Mouse (Mus musculus): Measurements from ENCODE around the gene Lrrc3c. TPM values are rescaled to one million over a fixed set of nuclear protein-coding genes. Genes with fewer than 3 reads are reported as not detected.

Lrrc3c gene
- polyA plus RNA-seq, 1 experiment = not detected

DNA sequence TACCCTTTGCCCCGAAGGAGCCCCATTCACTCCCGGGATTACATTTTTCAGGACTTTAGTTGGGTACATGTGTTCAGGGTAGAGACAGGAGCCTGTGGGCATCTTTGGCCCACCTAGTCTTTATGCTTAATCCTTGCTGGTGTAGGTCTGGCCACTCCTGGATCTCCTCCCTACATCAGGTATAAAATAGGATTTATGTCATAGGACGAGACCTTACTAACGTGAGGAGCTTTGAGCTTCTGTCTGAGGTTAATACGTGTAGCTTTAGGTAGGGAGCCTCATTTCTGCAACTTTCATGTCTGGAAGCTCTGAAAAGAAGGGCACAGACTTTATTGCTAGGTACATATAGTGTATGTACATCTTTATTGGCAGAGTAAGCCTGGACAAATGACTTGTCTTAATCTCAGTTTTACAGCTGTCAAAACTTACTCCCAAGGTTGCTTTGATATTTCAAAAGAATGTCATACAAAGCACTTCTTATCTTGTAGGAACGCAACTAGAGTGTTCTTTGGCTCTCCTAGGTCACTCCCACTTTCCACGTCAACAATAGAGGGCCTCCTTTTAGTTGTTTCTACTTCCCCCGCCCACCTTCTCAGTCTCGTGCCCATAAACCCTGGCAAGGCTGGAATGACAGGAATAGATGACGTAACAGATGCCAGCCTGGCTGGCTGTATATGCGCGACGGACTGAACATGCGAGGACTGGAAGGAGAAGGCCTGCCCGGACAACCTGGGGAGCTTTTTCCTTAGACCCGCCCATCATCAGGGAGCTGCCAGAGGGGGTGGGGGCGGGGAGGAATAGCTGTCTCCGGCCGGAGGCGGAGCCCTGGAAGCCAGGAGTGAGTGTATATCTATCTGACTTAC is 10.2 kb upstream of the Lrrc3c start:
- Histone ChIP-seq H3K27me3 (ENCODE audit: control insufficient read depth, insufficient read depth, insufficient read length) (peaks cover 23% of the 10 kb centered on the region), H3K36me3 (ENCODE audit: control insufficient read depth, insufficient read depth) (peaks cover 6% of the 10 kb centered on the region), H3K79me2 (ENCODE audit: control insufficient read depth, insufficient read depth) (peaks cover 31% of the 10 kb centered on the region), H3K4me3 (ENCODE audit: insufficient read depth, poor library complexity, severe bottlenecking) (peak overlapping the region; percentile 16), H3K79me3 (ENCODE audit: low read depth) (peaks cover 13% of the 10 kb centered on the region), H3ac (ENCODE audit: control insufficient read depth, insufficient read length, low read depth) (no peak overlapping the region)
- TF ChIP-seq CTCF (IDR thresholded peaks at IDR 0.05; ENCODE audit: control insufficient read depth, insufficient read depth, insufficient read length) (no peak), MAX (IDR thresholded peaks at IDR 0.05) (peak; percentile 4)

DNA sequence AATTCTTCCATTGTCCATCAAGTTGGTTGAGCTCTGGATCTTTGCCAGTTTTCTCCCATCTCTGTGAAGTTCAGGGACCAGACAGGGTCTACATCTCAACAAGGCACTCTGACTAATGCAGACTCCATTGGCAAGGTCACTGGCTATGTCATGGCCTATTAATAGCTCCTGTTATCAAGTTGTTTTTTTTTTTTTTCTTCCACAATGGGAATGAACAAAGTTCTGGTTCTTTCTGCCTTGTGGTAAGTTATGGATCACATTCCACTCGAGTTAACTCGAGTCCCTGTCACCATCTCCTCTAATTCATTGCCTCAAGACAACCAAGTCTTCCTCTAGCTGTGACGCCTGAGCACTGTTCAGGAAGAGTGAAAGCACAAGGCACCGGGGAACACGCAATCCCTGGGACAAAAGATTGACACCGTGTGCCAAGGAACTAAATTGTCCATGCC is 9.2 kb upstream of the Lrrc3c start:
- no peak overlapping the region for H3K4me3 ChIP-seq (ENCODE audit: insufficient read depth, poor library complexity, severe bottlenecking)
- no peaks in the 10 kb centered on the region for H3K36me3 ChIP-seq (ENCODE audit: control insufficient read depth, insufficient read depth)
- peaks cover 13% of the 10 kb centered on the region for H3K79me3 ChIP-seq (ENCODE audit: low read depth)
- H3ac ChIP-seq (ENCODE audit: control insufficient read depth, insufficient read length, low read depth) = no peak overlapping the region
- TF ChIP-seq MYOD1 (IDR thresholded peaks at IDR 0.05; ENCODE audit: control insufficient read depth, insufficient read length, low read depth) = no peak
- no peak for TF ChIP-seq MAX (IDR thresholded peaks at IDR 0.05)
- no peak for TF ChIP-seq FOSL1 (IDR thresholded peaks at IDR 0.05; ENCODE audit: insufficient read depth, low read length, poor library complexity, severe bottlenecking)
- TF ChIP-seq MYOG (IDR thresholded peaks at IDR 0.05; ENCODE audit: control insufficient read depth, extremely low read depth, insufficient read length) = no peak
- peaks cover 31% of the 10 kb centered on the region for H3K27me3 ChIP-seq (ENCODE audit: control insufficient read depth, insufficient read depth, insufficient read length)
- peaks cover 31% of the 10 kb centered on the region for H3K79me2 ChIP-seq (ENCODE audit: control insufficient read depth, insufficient read depth)

DNA sequence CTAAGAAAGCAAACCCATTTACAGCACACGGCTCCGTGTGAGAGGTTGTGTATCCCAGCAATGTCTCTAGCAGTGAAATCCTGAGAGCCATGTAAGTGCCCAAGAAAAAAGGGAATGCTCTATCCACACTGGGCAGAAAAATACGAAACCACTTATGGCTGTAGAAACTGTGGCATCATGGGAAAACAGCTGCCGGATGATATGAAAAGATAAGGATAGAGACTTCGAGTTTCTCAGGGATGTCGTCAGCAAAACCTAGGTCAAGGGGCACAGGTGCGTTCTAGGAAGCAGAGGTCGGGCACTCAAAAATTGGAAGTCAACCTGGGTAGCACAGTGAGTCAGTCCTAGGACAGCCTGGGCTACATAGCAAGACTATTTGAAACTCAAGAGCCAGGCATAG is 8.8 kb upstream of the Lrrc3c start:
- Histone ChIP-seq H3K4me3 (ENCODE audit: insufficient read depth, poor library complexity, severe bottlenecking) (no peak overlapping the region), H3K79me2 (ENCODE audit: control insufficient read depth, insufficient read depth) (peaks cover 26% of the 10 kb centered on the region), H3K79me3 (ENCODE audit: low read depth) (peaks cover 13% of the 10 kb centered on the region), H3K36me3 (ENCODE audit: control insufficient read depth, insufficient read depth) (no peaks in the 10 kb centered on the region), H3ac (ENCODE audit: control insufficient read depth, insufficient read length, low read depth) (no peak overlapping the region), H3K27me3 (ENCODE audit: control insufficient read depth, insufficient read depth, insufficient read length) (peaks cover 36% of the 10 kb centered on the region)
- TF ChIP-seq MYOD1 (IDR thresholded peaks at IDR 0.05; ENCODE audit: control insufficient read depth, insufficient read length, low read depth) = no peak
- TF ChIP-seq MAX (IDR thresholded peaks at IDR 0.05) = no peak
- no peak for TF ChIP-seq MYOG (IDR thresholded peaks at IDR 0.05; ENCODE audit: control insufficient read depth, extremely low read depth, insufficient read length)
- no peak for TF ChIP-seq CTCF (IDR thresholded peaks at IDR 0.05; ENCODE audit: control insufficient read depth, insufficient read depth, insufficient read length)
- no peak for TF ChIP-seq CEBPB (IDR thresholded peaks at IDR 0.05; ENCODE audit: low read depth)
- TF ChIP-seq FOSL1 (IDR thresholded peaks at IDR 0.05; ENCODE audit: insufficient read depth, low read length, poor library complexity, severe bottlenecking) = no peak
- TF ChIP-seq USF1 (IDR thresholded peaks at IDR 0.05; ENCODE audit: low read depth) = no peak

DNA sequence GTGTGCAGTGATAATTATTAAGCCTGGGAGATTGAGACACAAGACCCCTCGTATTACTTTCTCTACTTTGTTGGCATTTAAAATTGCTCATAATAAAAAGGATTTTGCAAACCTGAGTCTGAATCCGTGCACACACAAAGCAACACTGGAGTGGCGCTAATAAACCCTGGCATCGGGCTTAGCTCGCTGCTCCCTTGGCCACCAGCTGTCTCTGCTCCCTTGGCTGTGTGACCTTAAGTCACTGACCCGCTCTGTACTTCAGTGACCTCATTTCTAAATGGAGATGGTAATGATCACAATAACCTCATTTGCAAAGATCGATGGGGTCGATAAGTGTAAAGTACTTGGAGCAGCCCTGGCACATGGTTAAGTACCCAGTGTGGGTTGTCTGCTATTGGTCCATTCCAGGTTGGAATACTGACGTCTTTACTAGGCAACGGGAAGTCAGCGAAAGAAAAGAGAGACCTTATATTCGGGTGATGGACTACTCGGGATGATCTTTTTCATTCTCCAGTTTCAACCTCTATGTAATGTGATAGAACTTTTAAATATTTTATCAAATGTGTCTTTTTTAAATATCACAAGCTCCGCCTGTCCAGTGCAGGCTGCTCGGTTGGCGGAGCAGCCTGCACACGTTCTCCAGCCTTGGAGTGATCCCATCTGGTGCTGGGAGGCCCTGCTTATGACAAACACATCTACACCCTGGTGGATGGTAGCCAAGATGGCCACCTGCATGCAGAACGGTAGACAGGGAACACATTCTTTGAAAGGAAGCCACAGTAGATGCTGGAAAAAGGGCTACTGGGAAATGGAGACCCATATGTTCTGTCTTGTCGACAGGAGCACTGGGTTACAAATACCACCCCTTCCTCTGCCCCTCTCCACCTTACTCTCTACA is 7.3 kb upstream of the Lrrc3c start:
- Histone ChIP-seq H3K79me2 (ENCODE audit: control insufficient read depth, insufficient read depth) (peaks cover 11% of the 10 kb centered on the region), H3K4me3 (ENCODE audit: insufficient read depth, poor library complexity, severe bottlenecking) (no peak overlapping the region), H3ac (ENCODE audit: control insufficient read depth, insufficient read length, low read depth) (no peak overlapping the region), H3K27me3 (ENCODE audit: control insufficient read depth, insufficient read depth, insufficient read length) (peaks cover 48% of the 10 kb centered on the region), H3K79me3 (ENCODE audit: low read depth) (peaks cover 4% of the 10 kb centered on the region), H3K36me3 (ENCODE audit: control insufficient read depth, insufficient read depth) (no peaks in the 10 kb centered on the region)
- no peak for TF ChIP-seq MYOD1 (IDR thresholded peaks at IDR 0.05; ENCODE audit: control insufficient read depth, insufficient read length, low read depth)
- TF ChIP-seq USF1 (IDR thresholded peaks at IDR 0.05; ENCODE audit: low read depth) = no peak
- TF ChIP-seq CTCF (IDR thresholded peaks at IDR 0.05; ENCODE audit: control insufficient read depth, insufficient read depth, insufficient read length) = no peak
- no peak for TF ChIP-seq MYOG (IDR thresholded peaks at IDR 0.05; ENCODE audit: control insufficient read depth, extremely low read depth, insufficient read length)
- no peak for TF ChIP-seq FOSL1 (IDR thresholded peaks at IDR 0.05; ENCODE audit: insufficient read depth, low read length, poor library complexity, severe bottlenecking)
- TF ChIP-seq CEBPB (IDR thresholded peaks at IDR 0.05; ENCODE audit: low read depth) = no peak
- TF ChIP-seq MAX (IDR thresholded peaks at IDR 0.05) = no peak

DNA sequence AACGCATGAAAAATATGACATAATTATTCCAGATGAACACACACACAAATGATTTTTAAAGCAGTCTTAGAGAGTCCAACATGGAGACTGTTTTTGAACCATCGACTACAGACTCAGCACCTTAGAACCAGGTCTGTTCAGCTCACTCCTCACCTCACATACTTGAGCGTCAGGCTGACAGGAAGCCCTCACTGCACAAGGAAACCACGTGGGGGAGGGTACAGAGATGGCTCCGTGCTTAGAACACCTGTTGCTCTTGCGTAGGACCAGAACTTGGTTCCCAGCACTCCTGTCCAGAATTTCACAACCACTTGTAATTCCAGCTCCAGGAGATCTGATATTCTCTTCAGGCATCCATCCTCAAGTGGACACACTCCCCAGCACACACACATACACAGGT is 3.1 kb upstream of the Lrrc3c start:
- H3K36me3 ChIP-seq (ENCODE audit: control insufficient read depth, insufficient read depth) = no peaks in the 10 kb centered on the region
- H3K4me3 ChIP-seq (ENCODE audit: insufficient read depth, poor library complexity, severe bottlenecking) = no peak overlapping the region
- no peaks in the 10 kb centered on the region for H3K79me3 ChIP-seq (ENCODE audit: low read depth)
- no peaks in the 10 kb centered on the region for H3K79me2 ChIP-seq (ENCODE audit: control insufficient read depth, insufficient read depth)
- TF ChIP-seq USF1 (IDR thresholded peaks at IDR 0.05; ENCODE audit: low read depth) (no peak), MAX (IDR thresholded peaks at IDR 0.05) (no peak), CEBPB (IDR thresholded peaks at IDR 0.05; ENCODE audit: low read depth) (no peak), MYOG (IDR thresholded peaks at IDR 0.05; ENCODE audit: control insufficient read depth, extremely low read depth, insufficient read length) (no peak), MYOD1 (IDR thresholded peaks at IDR 0.05; ENCODE audit: control insufficient read depth, insufficient read length, low read depth) (no peak), CTCF (IDR thresholded peaks at IDR 0.05; ENCODE audit: control insufficient read depth, insufficient read depth, insufficient read length) (no peak), FOSL1 (IDR thresholded peaks at IDR 0.05; ENCODE audit: insufficient read depth, low read length, poor library complexity, severe bottlenecking) (no peak)
- H3K27me3 ChIP-seq (ENCODE audit: control insufficient read depth, insufficient read depth, insufficient read length) = peaks cover 71% of the 10 kb centered on the region
- no peak overlapping the region for H3ac ChIP-seq (ENCODE audit: control insufficient read depth, insufficient read length, low read depth)

Measured in C2C12 (cell line).